In the genomic region with DNA sequence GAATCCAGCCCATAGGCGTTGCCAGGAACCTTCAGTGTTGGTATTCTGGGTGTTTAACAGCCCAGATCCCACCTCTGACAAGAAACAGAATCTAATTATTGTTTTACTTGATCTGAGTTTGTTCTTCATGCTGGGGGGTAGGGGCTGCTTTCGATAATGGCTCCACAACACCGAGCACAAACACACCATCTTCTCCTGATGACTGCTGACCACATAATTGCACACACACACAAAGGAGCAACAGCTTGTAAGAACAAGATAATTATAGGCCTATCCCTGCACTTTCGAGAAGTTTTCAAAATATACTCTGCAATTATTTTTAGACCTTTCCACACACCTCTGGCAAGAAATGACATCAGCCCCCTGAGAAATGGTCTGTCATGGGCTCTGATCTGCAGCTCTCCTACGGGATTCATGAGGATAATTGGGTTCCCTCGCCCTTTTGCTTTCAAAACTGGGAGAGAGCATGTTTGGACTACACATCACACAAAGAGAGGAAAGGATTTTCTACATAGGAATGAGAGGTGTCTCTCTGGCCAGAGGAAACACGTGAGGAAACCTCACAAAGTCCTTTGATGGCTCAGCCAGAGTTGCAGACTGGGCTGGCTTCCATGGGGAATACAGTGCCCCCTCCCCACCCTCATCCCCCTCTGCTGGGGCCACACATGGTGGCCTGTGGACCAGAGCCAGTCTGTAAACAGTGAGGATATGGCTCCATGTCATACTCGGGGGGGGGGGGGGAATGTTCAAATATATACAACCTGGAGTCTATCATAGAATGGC, we compare ENCODE assay signal across 15 mouse cellular contexts.
A peak's percentile ranks its signal among the peaks of the same experiment; 100 is the strongest.
DNase-seq lines count a peak whose midpoint lies in the region; ATAC-seq lines count a peak whose summit lies in the region.
"Had no signal": no experiment of that assay in that cellular context is flagged by ENCODE, and none has a peak within 500 bp of the region (broad histone marks: within the 10 kb centered on the region; RNA-seq: fewer than 3 reads in every experiment).

No protein-coding gene starts in this region.

- WGBS in heart, embryonic 14.5 days, result 55% methylated on average over 8 of the region's 8 CpGs
- WGBS in lung, embryonic 16.5 days, result 52% methylated on average over 8 of the region's 8 CpGs
- WGBS in embryonic facial prominence, embryonic 13.5 days, result 44% methylated on average over 8 of the region's 8 CpGs
- WGBS in midbrain, embryonic 16.5 days, result 58% methylated on average over 8 of the region's 8 CpGs

- no peak overlapping the region for H3K9ac ChIP-seq in heart, embryonic 14.5 days (ENCODE audit: low read length)
- no peak overlapping the region for H3K9ac ChIP-seq in lung, embryonic 16.5 days (ENCODE audit: low read length)
- no peak overlapping the region for H3K9ac ChIP-seq in embryonic facial prominence, embryonic 13.5 days
- H3K9ac ChIP-seq in midbrain, embryonic 16.5 days (ENCODE audit: low read depth, low read length), result no peak overlapping the region
- H3K9ac ChIP-seq: intestine, embryonic 15.5 days; kidney, embryonic 15.5 days; liver, embryonic 13.5 days had no signal

- H3K4me1 ChIP-seq in heart, embryonic 14.5 days (ENCODE audit: control insufficient read depth in 2 of 2, insufficient read depth in 2 of 2, low read length in 2 of 2), result peaks cover 11% of the 10 kb centered on the region in 2 experiments; a peak in 2 of 4 replicates
- H3K4me1 ChIP-seq in lung, embryonic 16.5 days (replicated peaks; ENCODE audit: control insufficient read depth, insufficient read depth, low read length), result peaks cover 3% of the 10 kb centered on the region; the same call in 1 of the 2 replicates
- H3K4me1 ChIP-seq in embryonic facial prominence, embryonic 13.5 days, result peaks cover 15% of the 10 kb centered on the region
- H3K4me1 ChIP-seq in midbrain, embryonic 16.5 days (ENCODE audit: control insufficient read depth, insufficient read depth, low read length), result peaks cover 3% of the 10 kb centered on the region; the same call in 1 of the 2 replicates

- no peak for DNase-seq in heart, postnatal 25 days (ENCODE audit: low spot score)
- DNase-seq in lung, postnatal 36 days, result no peak
- DNase-seq in spleen, postnatal 14 days (ENCODE audit: low spot score in 2 of 2), result no peak
- DNase-seq: adrenal gland, postnatal 10 days; cerebellum, adult 8-10 months; gastrocnemius, postnatal 25 days; liver, embryonic 13.5 days; spleen, adult 18-20 months had no signal

- peaks cover 10% of the 10 kb centered on the region for H3K9me3 ChIP-seq in heart, embryonic 14.5 days (ENCODE audit: control insufficient read depth, low read length)
- H3K9me3 ChIP-seq in lung, embryonic 16.5 days (ENCODE audit: control insufficient read depth, low read length), result no peaks in the 10 kb centered on the region
- no peaks in the 10 kb centered on the region for H3K9me3 ChIP-seq in embryonic facial prominence, embryonic 13.5 days
- no peaks in the 10 kb centered on the region; the same call in 1 of the 2 replicates for H3K9me3 ChIP-seq in midbrain, embryonic 16.5 days (replicated peaks; ENCODE audit: control insufficient read depth, low read length, poor library complexity, severe bottlenecking)
- H3K9me3 ChIP-seq: intestine, embryonic 15.5 days; kidney, embryonic 15.5 days; liver, embryonic 13.5 days had no signal

- H3K27ac ChIP-seq in heart, embryonic 14.5 days (replicated peaks in 1 of 2; ENCODE audit: control insufficient read depth in 1 of 2, insufficient read depth in 1 of 2, low read depth in 2 of 2, low read length in 2 of 2), result peak overlapping the region; percentile 16 to 50; a peak in 3 of 4 replicates
- H3K27ac ChIP-seq in lung, embryonic 16.5 days (ENCODE audit: low read length), result no peak overlapping the region
- H3K27ac ChIP-seq in embryonic facial prominence, embryonic 13.5 days, result peak overlapping the region; percentile 24; the same call in 1 of the 2 replicates
- no peak overlapping the region for H3K27ac ChIP-seq in midbrain, embryonic 16.5 days (ENCODE audit: low read length)
- H3K27ac ChIP-seq: intestine, embryonic 15.5 days; kidney, embryonic 15.5 days; layer of hippocampus, adult 2 months; liver, embryonic 13.5 days had no signal

- no peaks in the 10 kb centered on the region for H3K27me3 ChIP-seq in heart, embryonic 14.5 days (ENCODE audit: control insufficient read depth, insufficient read depth, low read length)
- H3K27me3 ChIP-seq in lung, embryonic 16.5 days (ENCODE audit: control insufficient read depth, insufficient read depth, low read depth, low read length), result no peaks in the 10 kb centered on the region
- H3K27me3 ChIP-seq in embryonic facial prominence, embryonic 13.5 days, result no peaks in the 10 kb centered on the region
- no peaks in the 10 kb centered on the region for H3K27me3 ChIP-seq in midbrain, embryonic 16.5 days (ENCODE audit: control insufficient read depth, insufficient read depth, low read depth, low read length)
- H3K27me3 ChIP-seq: intestine, embryonic 15.5 days; kidney, embryonic 15.5 days; liver, embryonic 13.5 days had no signal

- H3K4me3 ChIP-seq in heart, embryonic 14.5 days (ENCODE audit: control insufficient read depth in 1 of 2, insufficient read depth in 1 of 2, low read depth in 1 of 2, low read length in 2 of 2), result no peak overlapping the region
- no peak overlapping the region for H3K4me3 ChIP-seq in lung, embryonic 16.5 days (ENCODE audit: low read length)
- H3K4me3 ChIP-seq in embryonic facial prominence, embryonic 13.5 days, result no peak overlapping the region
- H3K4me3 ChIP-seq in midbrain, embryonic 16.5 days (ENCODE audit: low read depth, low read length), result no peak overlapping the region
- H3K4me3 ChIP-seq: intestine, embryonic 15.5 days; kidney, embryonic 15.5 days; layer of hippocampus, adult 2 months; liver, embryonic 13.5 days had no signal

- intact Hi-C loops in heart, postnatal 25 days (cut with DNase I), result no loop called here

- no peaks in the 10 kb centered on the region for H3K36me3 ChIP-seq in heart, embryonic 14.5 days (ENCODE audit: control insufficient read depth, insufficient read depth, low read length)
- H3K36me3 ChIP-seq in lung, embryonic 16.5 days (ENCODE audit: control insufficient read depth, insufficient read depth, low read length), result no peaks in the 10 kb centered on the region
- no peaks in the 10 kb centered on the region for H3K36me3 ChIP-seq in embryonic facial prominence, embryonic 13.5 days
- H3K36me3 ChIP-seq in midbrain, embryonic 16.5 days (ENCODE audit: control insufficient read depth, insufficient read depth, low read length), result no peaks in the 10 kb centered on the region
- H3K36me3 ChIP-seq: intestine, embryonic 15.5 days; kidney, embryonic 15.5 days; liver, embryonic 13.5 days had no signal

- no peak for ATAC-seq in heart, embryonic 14.5 days (ENCODE audit: insufficient number of reproducible peaks, insufficient read depth, low FRiP score, low read depth)
- ATAC-seq in lung, embryonic 16.5 days (ENCODE audit: low read depth), result peak; percentile 59; the same call in 1 of the 2 replicates
- ATAC-seq in embryonic facial prominence, embryonic 13.5 days (ENCODE audit: insufficient number of reproducible peaks, insufficient read depth, low FRiP score, low TSS enrichment, low read depth), result no peak
- peak; percentile 43; the same call in 1 of the 2 replicates for ATAC-seq in midbrain, embryonic 16.5 days
- ATAC-seq: intestine, embryonic 15.5 days had no signal

- H3K4me2 ChIP-seq in heart, embryonic 14.5 days (ENCODE audit: low read length), result no peak overlapping the region
- no peak overlapping the region for H3K4me2 ChIP-seq in lung, embryonic 16.5 days (ENCODE audit: low read depth, low read length)
- H3K4me2 ChIP-seq in embryonic facial prominence, embryonic 13.5 days, result no peak overlapping the region
- no peak overlapping the region for H3K4me2 ChIP-seq in midbrain, embryonic 16.5 days (ENCODE audit: low read length)
- H3K4me2 ChIP-seq: intestine, embryonic 15.5 days; kidney, embryonic 15.5 days; liver, embryonic 13.5 days had no signal

Comparison
In these comparisons a context has a peak if more than half of its experiments do, and no peak if none do; other contexts are left out.
1. ATAC-seq: peak in lung, embryonic 16.5 days (single experiment) and midbrain, embryonic 16.5 days (single experiment); none in heart, embryonic 14.5 days (single experiment) and embryonic facial prominence, embryonic 13.5 days (single experiment).
2. H3K27ac ChIP-seq: peak in heart, embryonic 14.5 days (2 of 2) and embryonic facial prominence, embryonic 13.5 days (single experiment); none in lung, embryonic 16.5 days (single experiment) and midbrain, embryonic 16.5 days (single experiment).